Mouse (Mus musculus) limb, embryonic 13.5 days (tissue): ENCODE measurements around the gene Add2. TPM values are rescaled to one million over a fixed set of nuclear protein-coding genes. Genes with fewer than 3 reads are reported as not detected.

Experiments used
- ATAC-seq: fragments of 200-750 bp; cut with Nextera tagmentation; 2 replicates; pipeline ENCODE4 v1.8.0; 2017; ENCODE audit warnings: low read depth, moderate number of reproducible peaks, moderate TSS enrichment; ENCODE audit not compliant: low FRiP score
- H3K27ac ChIP-seq: fragments of 300-500 bp; sonication (generic); 2 replicates; pipeline ENCODE4 v1.5.1; 2015; ENCODE audit warnings: inconsistent platforms, mild to moderate bottlenecking, moderate library complexity
- H3K27me3 ChIP-seq: fragments of 300-500 bp; sonication (generic); 2 replicates; pipeline ENCODE4 v1.6.1; 2015; ENCODE audit warnings: mild to moderate bottlenecking, inconsistent platforms
- H3K36me3 ChIP-seq: fragments of 300-500 bp; sonication (generic); 2 replicates; pipeline ENCODE4 v1.6.1; 2015; ENCODE audit warnings: inconsistent platforms, mild to moderate bottlenecking, moderate library complexity
- H3K4me1 ChIP-seq: fragments of 300-500 bp; sonication (generic); 2 replicates; pipeline ENCODE4 v1.6.1; 2015; ENCODE audit warnings: inconsistent platforms
- H3K4me2 ChIP-seq: fragments of 300-500 bp; sonication (generic); replicated peaks from 2 replicates; pipeline ENCODE4 v1.6.1; 2015; ENCODE audit warnings: inconsistent platforms, mild to moderate bottlenecking, moderate library complexity
- H3K4me3 ChIP-seq: fragments of 300-500 bp; sonication (generic); 2 replicates; pipeline ENCODE4 v1.5.1; 2015; ENCODE audit warnings: moderate library complexity, mild to moderate bottlenecking, inconsistent platforms
- H3K9ac ChIP-seq: fragments of 300-500 bp; sonication (generic); 2 replicates; pipeline ENCODE4 v1.6.1; 2015; ENCODE audit warnings: mild to moderate bottlenecking, inconsistent platforms
- H3K9me3 ChIP-seq: fragments of 300-500 bp; sonication (generic); 2 replicates; pipeline ENCODE4 v1.6.1; 2016; ENCODE audit warnings: inconsistent platforms
- WGBS: fragments of 180-500 bp; shearing (Covaris S2); methylation state at CpG from one replicate; pipeline ENCODE4 v1.1.7; 2015; 5-methylcytosine and 5-hydroxymethylcytosine counted together
- polyA plus RNA-seq: library from polyadenylated mRNA; unstranded; fragments of >200 nt; fragmentation: Nextera tagmentation; extraction: Ambion mirVana; gene quantifications from 2 replicates; pipeline ENCODE4 v1.2.1, GENCODE M21; 2015

Add2 gene
- polyA plus RNA-seq, 1 experiment from 2014 or later, result 4.1 TPM

GRCm38 (mm10) chr6:86052032-86052459 is 23.6 kb downstream of the Add2 start:
- H3K36me3 ChIP-seq, result no peaks in the 10 kb centered on the region
- no peaks in the 10 kb centered on the region for H3K4me1 ChIP-seq
- H3K9ac ChIP-seq, result no peak overlapping the region
- no peak for ATAC-seq
- H3K27ac ChIP-seq, result no peak overlapping the region
- H3K9me3 ChIP-seq, result no peaks in the 10 kb centered on the region
- no peak overlapping the region for H3K4me2 ChIP-seq
- no peak overlapping the region for H3K4me3 ChIP-seq
- H3K27me3 ChIP-seq, result no peaks in the 10 kb centered on the region; the same call in 1 of the 2 replicates
- WGBS, result 50% methylated on average over 7 of the region's 7 CpGs

- Histone ChIP-seq H3K27me3 (no peaks in the 10 kb centered on the region; the same call in 1 of the 2 replicates), H3K9ac (no peak overlapping the region), H3K4me2 (no peak overlapping the region), H3K36me3 (no peaks in the 10 kb centered on the region), H3K27ac (no peak overlapping the region), H3K4me1 (no peaks in the 10 kb centered on the region), H3K9me3 (no peaks in the 10 kb centered on the region), H3K4me3 (no peak overlapping the region)
- 28% methylated on average over 4 of the region's 4 CpGs for WGBS
- no peak for ATAC-seq
Measured at GRCm38 (mm10) chr6:86052556-86052955, 24.1 kb downstream of the Add2 start.

- Histone ChIP-seq H3K27me3 (no peaks in the 10 kb centered on the region; the same call in 1 of the 2 replicates), H3K4me3 (no peak overlapping the region), H3K27ac (no peak overlapping the region), H3K36me3 (no peaks in the 10 kb centered on the region), H3K4me1 (no peaks in the 10 kb centered on the region), H3K9ac (no peak overlapping the region), H3K4me2 (no peak overlapping the region), H3K9me3 (no peaks in the 10 kb centered on the region)
- ATAC-seq, result no peak
- 46% methylated on average over 4 of the region's 4 CpGs for WGBS
Measured at GRCm38 (mm10) chr6:86053099-86053498, 24.6 kb downstream of the Add2 start.

- Histone ChIP-seq H3K9me3 (no peaks in the 10 kb centered on the region), H3K36me3 (no peaks in the 10 kb centered on the region), H3K4me3 (no peak overlapping the region), H3K9ac (no peak overlapping the region), H3K4me1 (no peaks in the 10 kb centered on the region), H3K27me3 (no peaks in the 10 kb centered on the region; the same call in 1 of the 2 replicates), H3K27ac (no peak overlapping the region), H3K4me2 (no peak overlapping the region)
- ATAC-seq, result no peak
- WGBS, result 80% methylated on average over 5 of the region's 5 CpGs
Measured at GRCm38 (mm10) chr6:86053594-86053993, 25.1 kb downstream of the Add2 start.

GRCm38 (mm10) chr6:86058475-86058874 is 30.0 kb downstream of the Add2 start:
- WGBS, result 5% methylated on average over 1 of the region's 1 CpGs
- no peaks in the 10 kb centered on the region for H3K9me3 ChIP-seq
- H3K36me3 ChIP-seq, result no peaks in the 10 kb centered on the region
- no peak overlapping the region for H3K27ac ChIP-seq
- no peaks in the 10 kb centered on the region for H3K27me3 ChIP-seq
- no peaks in the 10 kb centered on the region for H3K4me1 ChIP-seq
- ATAC-seq, result no peak
- no peak overlapping the region for H3K4me2 ChIP-seq
- no peak overlapping the region for H3K9ac ChIP-seq
- H3K4me3 ChIP-seq, result no peak overlapping the region

- Histone ChIP-seq H3K4me3 (no peak overlapping the region), H3K9me3 (no peaks in the 10 kb centered on the region), H3K4me1 (no peaks in the 10 kb centered on the region), H3K27me3 (no peaks in the 10 kb centered on the region), H3K9ac (no peak overlapping the region), H3K27ac (no peak overlapping the region), H3K36me3 (no peaks in the 10 kb centered on the region), H3K4me2 (no peak overlapping the region)
- 54% methylated on average over 7 of the region's 7 CpGs for whole genome bisulfite sequencing
- no peak for ATAC-seq
Measured at GRCm38 (mm10) chr6:86059151-86059853, 30.8 kb downstream of the Add2 start.

- H3K27ac ChIP-seq, result no peak overlapping the region
- H3K36me3 ChIP-seq, result no peaks in the 10 kb centered on the region
- H3K9me3 ChIP-seq, result no peaks in the 10 kb centered on the region
- no peaks in the 10 kb centered on the region for H3K27me3 ChIP-seq
- H3K4me1 ChIP-seq, result no peaks in the 10 kb centered on the region
- 92% methylated on average over 3 of the region's 3 CpGs for WGBS
- no peak overlapping the region for H3K9ac ChIP-seq
- no peak for ATAC-seq
- H3K4me2 ChIP-seq, result no peak overlapping the region
- no peak overlapping the region for H3K4me3 ChIP-seq
Measured at GRCm38 (mm10) chr6:86060170-86060569, 31.7 kb downstream of the Add2 start.

- no peaks in the 10 kb centered on the region for H3K36me3 ChIP-seq
- no peaks in the 10 kb centered on the region for H3K9me3 ChIP-seq
- no peak overlapping the region for H3K4me3 ChIP-seq
- no peak overlapping the region for H3K4me2 ChIP-seq
- ATAC-seq, result no peak
- no peak overlapping the region for H3K9ac ChIP-seq
- WGBS, result 60% methylated on average over 5 of the region's 5 CpGs
- H3K4me1 ChIP-seq, result no peaks in the 10 kb centered on the region
- H3K27ac ChIP-seq, result no peak overlapping the region
- no peaks in the 10 kb centered on the region for H3K27me3 ChIP-seq
Measured at GRCm38 (mm10) chr6:86062226-86062625, 33.7 kb downstream of the Add2 start.

- 83% methylated on average over 2 of the region's 2 CpGs for WGBS
- Histone ChIP-seq H3K36me3 (no peaks in the 10 kb centered on the region), H3K27me3 (no peaks in the 10 kb centered on the region), H3K4me2 (no peak overlapping the region), H3K27ac (no peak overlapping the region), H3K9me3 (no peaks in the 10 kb centered on the region), H3K4me3 (no peak overlapping the region), H3K4me1 (no peaks in the 10 kb centered on the region), H3K9ac (no peak overlapping the region)
- no peak for ATAC-seq
Measured at GRCm38 (mm10) chr6:86062684-86063083, 34.2 kb downstream of the Add2 start.

GRCm38 (mm10) chr6:86064318-86065016 is 36.0 kb downstream of the Add2 start:
- no peaks in the 10 kb centered on the region for H3K27me3 ChIP-seq
- no peaks in the 10 kb centered on the region for H3K4me1 ChIP-seq
- WGBS, result 62% methylated on average over 6 of the region's 6 CpGs
- no peak for ATAC-seq
- H3K9me3 ChIP-seq, result no peaks in the 10 kb centered on the region
- H3K4me2 ChIP-seq, result no peak overlapping the region
- H3K9ac ChIP-seq, result no peak overlapping the region
- no peak overlapping the region for H3K27ac ChIP-seq
- no peak overlapping the region for H3K4me3 ChIP-seq
- no peaks in the 10 kb centered on the region for H3K36me3 ChIP-seq

GRCm38 (mm10) chr6:86066727-86067126 is 38.2 kb downstream of the Add2 start:
- Histone ChIP-seq H3K9me3 (no peaks in the 10 kb centered on the region), H3K27me3 (no peaks in the 10 kb centered on the region), H3K4me3 (no peak overlapping the region), H3K36me3 (no peaks in the 10 kb centered on the region), H3K9ac (no peak overlapping the region), H3K27ac (no peak overlapping the region), H3K4me1 (no peaks in the 10 kb centered on the region), H3K4me2 (no peak overlapping the region)
- WGBS, result 72% methylated on average over 6 of the region's 6 CpGs
- no peak for ATAC-seq

GRCm38 (mm10) chr6:86067145-86067544 is 38.7 kb downstream of the Add2 start:
- H3K4me3 ChIP-seq, result no peak overlapping the region
- no peak overlapping the region for H3K4me2 ChIP-seq
- no peak overlapping the region for H3K9ac ChIP-seq
- no peak overlapping the region for H3K27ac ChIP-seq
- no peaks in the 10 kb centered on the region for H3K9me3 ChIP-seq
- 47% methylated on average over 5 of the region's 5 CpGs for WGBS
- no peaks in the 10 kb centered on the region for H3K36me3 ChIP-seq
- no peaks in the 10 kb centered on the region for H3K27me3 ChIP-seq
- no peak for ATAC-seq
- H3K4me1 ChIP-seq, result no peaks in the 10 kb centered on the region
